Mouse (Mus musculus) testis, adult 2 months (tissue): ENCODE results near the gene Spns3.

Source experiments
- CTCF ChIP-seq: fragments of 200-500 bp; IDR thresholded peaks from 2 replicates; pipeline ENCODE4 v1.5.1; 2012; ENCODE audit warnings: low read depth, mild to moderate bottlenecking, inconsistent platforms, low read length, moderate library complexity; ENCODE audit not compliant: control insufficient read depth, insufficient read depth, insufficient replicate concordance
- POLR2A ChIP-seq: fragments of 200-500 bp; IDR thresholded peaks from 2 replicates; pipeline ENCODE4 v1.6.1; 2012; ENCODE audit warnings: low read depth, mild to moderate bottlenecking, inconsistent platforms, low read length, moderate library complexity; ENCODE audit not compliant: control insufficient read depth

DNA sequence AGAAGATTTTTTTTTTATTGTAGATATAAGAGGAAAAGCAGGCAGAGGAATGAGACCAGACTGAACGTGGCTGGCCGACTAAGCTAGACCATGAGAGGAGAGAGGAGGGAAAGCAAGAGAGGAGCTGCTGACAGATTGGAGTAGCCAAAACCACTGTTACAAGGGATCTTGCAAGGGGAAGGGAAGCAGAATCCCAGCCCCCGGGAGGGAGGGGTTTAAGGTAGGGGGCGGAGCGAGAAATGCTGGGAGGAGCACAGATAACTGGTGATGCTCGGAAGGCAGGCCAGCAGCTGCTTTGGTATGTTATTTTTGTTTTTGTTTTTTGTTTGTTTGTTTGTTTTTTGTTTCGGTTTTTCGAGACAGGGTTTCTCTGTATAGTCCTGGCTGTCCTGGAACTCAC lies 18.7 kb upstream of the Spns3 start:
- no peak for TF ChIP-seq CTCF
- TF ChIP-seq POLR2A: no peak
